Mouse (Mus musculus) erythroblast, adult 5-6 weeks (primary cell): ENCODE results near the gene Adnp. TPM values are rescaled to one million over a fixed set of nuclear protein-coding genes. Genes with fewer than 3 reads are reported as not detected.
A peak's percentile ranks its signal among the peaks of the same experiment; 100 is the strongest.

Experiments
- ATAC-seq: replicated peaks from 2 replicates; pipeline ENCODE4 v1.8.0; 2016; ENCODE audit warnings: moderate number of reproducible peaks, mild to moderate bottlenecking, moderate TSS enrichment, inconsistent platforms; ENCODE audit not compliant: poor library complexity, low FRiP score, severe bottlenecking
- total RNA-seq, 2 experiments: library from RNA; stranded (forward) in 1 of 2; stranded (reverse) in 1 of 2; fragments of 150-400 nt in 1 of 2; fragments of 200-764, 138-1000 nt in 1 of 2; gene quantifications; 2 replicates each; pipeline versions ENCODE4 v1.2.3 to v1.2.4; 2015 to 2017; ENCODE audit warnings: low replicate concordance in 2 of 2

Gene Adnp
- total RNA-seq (2015; ENCODE audit: low replicate concordance) (10.6 and 12.7 TPM in 2 replicates), total RNA-seq (2017; ENCODE audit: low replicate concordance) (0.17 and 5.4 TPM in 2 replicates)

DNA sequence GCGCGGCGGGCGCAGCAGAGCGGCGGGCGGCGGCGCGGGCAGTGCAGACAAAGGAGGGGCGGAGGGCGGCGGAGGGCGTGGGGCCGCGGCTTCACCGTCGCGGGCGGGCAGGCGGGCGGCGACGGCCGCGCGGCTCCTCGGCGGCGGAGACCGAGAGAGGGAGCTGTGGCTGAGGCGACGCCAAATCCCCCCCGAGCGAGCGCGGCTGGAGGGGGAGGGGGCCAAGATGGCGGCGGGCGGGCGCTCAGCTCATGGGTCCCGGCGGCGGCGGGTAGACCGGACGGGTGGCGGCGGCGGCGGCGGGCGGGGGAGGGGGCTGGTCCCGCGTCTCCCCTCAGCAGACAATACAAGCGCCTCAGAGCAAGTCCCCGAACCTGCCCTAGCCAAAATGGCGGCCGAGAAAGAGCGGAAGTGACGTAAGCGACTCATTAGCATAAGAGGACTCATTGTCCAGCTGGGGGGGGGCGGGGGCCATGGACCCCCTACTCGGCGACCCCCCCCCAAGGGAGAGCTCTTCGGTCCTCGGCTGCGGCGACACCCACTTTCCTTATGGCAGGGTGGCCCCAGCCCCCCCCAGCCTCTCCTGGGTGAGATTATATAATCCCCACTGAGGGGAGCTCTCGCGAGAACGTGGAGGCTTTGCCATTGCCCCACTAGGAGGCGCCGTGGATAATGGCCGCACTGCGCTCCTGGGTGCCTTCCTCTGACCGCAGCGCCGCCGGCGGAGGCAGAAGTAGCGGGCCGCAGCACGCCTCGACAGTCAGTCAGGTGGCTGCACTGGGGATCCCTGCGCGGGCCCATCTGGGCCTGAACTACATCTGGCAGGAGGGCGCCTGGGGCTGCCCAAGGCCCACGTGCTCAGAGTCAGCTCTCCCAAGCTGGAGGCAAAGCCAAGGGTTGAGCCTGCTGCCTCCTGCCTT lies at the start of gene Adnp:
Gene Adnp, minus strand, starts transcription at position 388 of the 920 bp plus-strand sequence.
- peak; percentile 92 for ATAC-seq

DNA sequence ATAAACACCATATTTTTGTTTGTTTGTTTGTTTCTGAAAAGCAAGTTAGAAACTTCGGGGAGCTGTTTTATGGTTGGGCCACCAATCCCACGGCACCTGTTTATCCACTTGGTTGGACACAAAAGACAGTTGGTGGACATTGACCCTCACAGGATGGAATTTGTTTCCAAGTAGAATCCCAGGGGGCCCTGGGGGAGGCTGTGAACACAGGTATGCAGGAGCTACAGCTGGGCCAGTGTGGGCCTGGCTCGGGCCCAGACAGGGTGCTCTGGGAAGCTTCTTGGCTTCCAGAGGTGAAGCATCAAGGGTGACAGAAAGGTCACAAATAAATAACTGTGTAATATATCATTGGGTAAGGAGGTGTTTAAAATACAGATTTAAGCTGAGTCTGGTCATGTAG lies 49.6 kb upstream of the Adnp start:
- ATAC-seq = no peak

DNA sequence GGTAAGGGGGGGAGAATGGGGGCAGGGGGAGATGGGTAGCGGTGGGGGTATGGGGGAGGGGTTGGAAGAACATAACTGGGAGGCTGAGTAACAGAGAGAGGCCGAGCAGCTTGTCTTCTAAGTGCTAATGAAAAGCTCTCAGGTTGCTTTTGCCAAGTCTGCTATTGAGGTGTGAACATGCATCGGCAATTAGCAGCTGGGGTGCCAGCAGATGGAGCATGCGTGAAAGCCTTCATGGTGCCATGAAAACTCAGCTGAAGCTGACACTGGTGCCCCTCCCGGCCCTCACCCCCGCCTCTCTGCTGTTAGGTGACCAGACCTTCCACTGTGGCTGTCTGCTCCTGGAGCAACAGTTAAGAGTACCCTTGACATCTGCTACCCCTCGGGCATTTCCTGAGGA lies 46.9 kb upstream of the Adnp start:
- ATAC-seq = no peak

DNA sequence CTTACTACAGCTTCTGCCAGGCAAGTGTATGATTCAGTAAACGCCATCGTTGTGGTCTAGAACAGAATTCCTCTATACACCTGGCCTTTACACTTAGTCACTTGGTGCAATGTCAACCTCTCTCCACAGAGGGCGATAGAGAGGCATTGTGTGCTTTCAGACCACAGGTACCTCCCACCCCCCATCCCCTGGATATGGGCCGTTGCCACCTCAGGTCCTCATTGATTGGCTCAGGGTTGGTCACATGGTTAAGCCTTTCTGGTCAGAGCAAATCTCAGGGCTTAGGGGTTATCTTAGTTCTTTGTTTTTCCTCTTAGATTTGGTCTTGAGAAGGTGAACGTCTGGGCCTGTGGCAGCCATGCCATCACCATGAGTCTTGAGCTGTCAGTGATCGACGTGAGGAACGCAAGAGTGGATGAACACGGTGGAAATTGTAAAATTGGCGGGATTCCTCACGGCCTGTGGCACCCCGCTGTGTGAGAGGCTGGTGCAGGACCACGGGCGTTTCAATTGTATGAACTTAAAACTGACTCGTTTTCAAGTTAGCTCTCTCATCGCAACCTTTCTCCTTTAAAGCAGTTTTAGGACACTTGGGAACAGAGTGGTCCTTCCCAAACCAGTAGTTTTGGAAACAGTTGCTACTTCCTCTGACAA lies 45.9 kb upstream of the Adnp start:
- ATAC-seq = no peak

DNA sequence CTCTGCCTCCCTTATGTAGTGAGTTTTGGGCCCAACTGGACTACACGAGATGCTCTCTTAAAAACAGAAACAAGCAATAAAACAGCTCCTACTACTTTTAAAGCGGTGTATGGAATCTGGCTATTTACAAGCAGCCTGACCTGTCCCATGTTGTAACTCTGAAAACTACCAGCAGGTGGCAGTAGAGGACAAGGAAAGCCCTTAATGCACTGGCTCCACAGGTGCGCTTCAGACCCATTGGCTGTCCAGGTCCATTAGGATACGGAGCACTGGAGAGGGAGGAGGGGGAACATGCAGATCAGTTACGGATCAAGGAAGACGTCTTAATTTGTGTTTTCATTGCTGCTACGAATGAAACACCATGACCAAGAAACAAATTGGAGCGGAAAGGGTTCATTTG lies 43.4 kb upstream of the Adnp start:
- ATAC-seq = peak; percentile 81

DNA sequence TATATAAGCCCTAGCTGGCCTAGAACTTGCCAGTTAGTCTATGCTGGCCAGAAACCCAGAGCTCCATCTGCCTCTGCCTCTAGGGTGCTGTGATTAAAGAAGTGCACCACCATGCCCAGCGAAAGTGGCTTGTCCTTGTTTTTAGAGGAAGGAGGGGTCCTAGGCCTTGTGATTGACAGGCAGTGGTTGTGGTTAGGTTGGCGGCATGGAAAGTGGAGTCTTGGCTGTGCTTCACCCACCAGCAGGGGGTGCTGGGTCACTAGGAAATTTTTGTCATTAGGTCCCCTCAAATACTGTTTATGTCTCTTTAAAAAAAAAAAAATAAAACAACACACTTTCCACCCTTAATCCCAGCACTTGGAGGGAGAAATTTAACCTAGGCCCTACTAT lies 41.9 kb upstream of the Adnp start:
- ATAC-seq = no peak

DNA sequence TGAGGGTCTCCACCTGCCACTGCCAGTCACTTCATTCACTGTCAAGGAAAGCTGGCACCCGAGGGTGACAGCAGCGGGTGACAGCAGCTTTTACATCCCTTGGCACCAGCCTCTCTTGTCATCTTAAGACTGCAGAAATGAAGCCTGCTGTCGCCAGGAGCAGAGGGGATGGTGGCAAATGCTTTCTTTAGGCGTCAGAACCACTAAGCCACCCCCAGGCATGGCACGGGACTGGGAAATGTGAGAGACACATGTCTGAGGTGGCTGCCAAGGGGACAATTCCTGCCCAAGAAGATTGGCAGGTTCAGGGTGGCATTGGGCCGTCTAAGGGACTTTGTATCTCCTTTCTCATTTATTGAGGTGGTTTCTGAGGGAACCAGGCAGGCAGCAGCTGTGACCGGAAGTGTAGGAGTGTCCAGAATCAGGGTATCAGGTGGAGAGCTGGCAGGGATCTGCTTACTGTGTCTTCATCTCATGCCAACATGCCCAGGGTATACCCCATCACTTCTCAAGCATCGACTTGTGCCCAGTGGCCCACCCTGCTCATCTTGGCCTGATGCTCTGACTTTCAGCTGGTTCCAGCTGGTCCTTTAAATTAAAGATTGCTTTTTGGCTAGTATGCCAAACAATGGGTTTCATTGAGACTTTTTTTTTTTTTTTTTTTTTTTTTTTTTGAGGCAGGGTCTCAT lies 41.4 kb upstream of the Adnp start:
- ATAC-seq = no peak

DNA sequence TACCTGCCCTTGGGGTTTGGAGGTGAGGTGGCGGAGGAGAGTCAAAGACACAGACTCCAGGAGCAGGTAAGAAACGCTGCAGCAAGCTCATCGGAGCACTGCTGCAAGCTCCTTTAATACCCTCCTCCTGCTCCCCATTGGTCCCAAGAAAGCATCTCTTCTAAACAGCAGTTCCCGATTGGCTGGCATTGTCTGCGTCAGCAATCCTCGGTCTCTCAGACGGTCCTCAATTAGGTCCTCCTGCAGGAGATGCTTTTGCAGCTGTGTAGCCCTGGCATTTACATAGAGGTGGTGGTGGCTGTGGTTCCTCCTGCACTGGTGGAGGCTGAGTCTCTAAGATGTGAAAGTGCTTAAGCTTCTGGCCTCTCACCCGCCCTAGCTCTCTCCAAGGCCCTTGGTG lies 38.7 kb upstream of the Adnp start:
- ATAC-seq = no peak

DNA sequence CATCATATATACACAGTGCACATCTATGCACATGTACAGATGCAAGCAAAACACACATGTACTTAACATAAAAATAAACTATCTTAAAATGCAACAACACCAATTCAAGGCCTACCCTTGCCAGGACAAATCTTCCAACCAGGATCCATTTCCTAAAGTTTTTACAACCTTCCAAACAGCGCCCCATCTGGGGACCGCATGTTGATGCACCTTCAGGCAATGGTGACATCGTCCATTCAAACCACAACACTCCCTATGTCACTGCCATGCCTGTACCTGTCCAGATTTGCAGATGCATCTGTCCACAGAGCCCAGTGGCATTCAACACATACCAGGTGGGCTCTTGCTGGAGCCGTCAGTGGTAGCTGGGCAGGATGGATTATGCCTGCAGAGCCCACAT lies 36.4 kb upstream of the Adnp start:
- ATAC-seq = no peak

DNA sequence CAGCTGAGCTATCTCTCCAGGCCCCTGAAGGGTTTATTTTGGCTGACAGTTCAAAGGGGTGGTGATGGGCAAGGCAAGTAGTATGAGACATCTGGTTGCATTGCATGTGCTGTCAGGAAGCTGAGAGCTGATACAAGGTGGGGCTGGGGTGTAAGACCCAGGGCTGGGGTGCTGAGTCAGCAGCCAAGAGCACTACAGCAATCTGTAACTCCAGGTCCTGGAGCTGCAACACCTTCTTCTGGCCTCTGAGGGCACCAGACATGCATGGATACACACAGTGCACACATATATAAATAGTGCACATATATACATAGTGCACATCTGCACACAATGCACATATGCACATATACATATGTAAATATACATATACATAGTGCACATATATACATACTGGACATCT lies 35.9 kb upstream of the Adnp start:
- ATAC-seq = no peak

DNA sequence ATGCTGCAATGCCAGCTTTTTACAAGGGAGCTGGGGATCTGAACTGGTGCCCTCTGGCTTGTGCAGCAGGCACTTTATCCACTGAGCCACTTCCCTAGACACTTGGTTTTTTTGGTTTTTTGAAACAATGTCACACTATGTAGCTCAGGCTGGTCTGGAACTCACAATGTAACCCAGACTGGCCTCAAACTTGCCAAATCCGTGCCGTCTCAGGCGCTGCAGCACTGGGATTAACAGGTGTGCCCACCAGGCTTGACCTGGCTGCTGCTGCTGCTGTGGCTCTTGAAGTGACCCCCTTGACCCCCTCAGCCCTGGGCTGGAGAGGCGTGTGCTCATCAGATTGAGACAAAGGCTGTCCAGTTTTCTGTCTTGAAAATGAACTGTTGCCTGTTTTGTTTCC lies 31.4 kb upstream of the Adnp start:
- ATAC-seq = no peak

DNA sequence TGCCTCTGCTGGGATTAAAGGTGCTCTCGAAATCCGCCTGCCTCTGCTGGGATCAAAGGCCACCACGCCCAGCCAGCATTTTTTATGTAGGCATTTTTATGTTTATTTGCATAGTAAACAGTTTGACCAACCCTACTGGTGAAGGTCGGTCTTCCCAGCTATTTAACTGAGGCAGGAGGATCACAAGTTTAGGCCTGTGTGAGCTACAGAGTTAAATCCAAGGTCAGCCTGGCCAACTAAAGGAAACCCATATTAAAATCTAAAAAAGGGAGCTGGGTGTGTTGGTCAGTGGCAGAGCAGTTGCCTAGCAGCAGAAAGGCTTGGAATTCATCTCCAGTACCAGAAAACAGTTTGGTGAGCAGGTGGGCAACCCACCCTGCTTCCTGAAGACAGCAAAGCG lies 26.4 kb upstream of the Adnp start:
- no peak for ATAC-seq

DNA sequence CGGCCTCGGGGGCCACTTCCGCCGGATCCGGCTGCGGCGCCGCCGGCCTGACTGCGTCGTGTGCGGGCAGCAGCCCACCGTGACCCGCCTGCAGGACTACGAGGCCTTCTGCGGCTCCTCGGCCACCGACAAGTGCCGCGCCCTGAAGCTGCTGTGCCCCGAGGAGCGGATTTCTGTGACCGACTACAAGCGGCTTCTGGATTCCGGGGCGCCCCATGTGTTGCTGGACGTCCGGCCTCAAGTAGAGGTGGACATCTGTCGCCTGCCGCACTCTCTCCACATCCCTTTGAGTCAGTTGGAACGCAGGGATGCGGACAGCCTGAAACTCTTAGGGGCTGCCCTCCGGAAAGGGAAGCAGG lies 24.5 kb upstream of the Adnp start:
- ATAC-seq = no peak

DNA sequence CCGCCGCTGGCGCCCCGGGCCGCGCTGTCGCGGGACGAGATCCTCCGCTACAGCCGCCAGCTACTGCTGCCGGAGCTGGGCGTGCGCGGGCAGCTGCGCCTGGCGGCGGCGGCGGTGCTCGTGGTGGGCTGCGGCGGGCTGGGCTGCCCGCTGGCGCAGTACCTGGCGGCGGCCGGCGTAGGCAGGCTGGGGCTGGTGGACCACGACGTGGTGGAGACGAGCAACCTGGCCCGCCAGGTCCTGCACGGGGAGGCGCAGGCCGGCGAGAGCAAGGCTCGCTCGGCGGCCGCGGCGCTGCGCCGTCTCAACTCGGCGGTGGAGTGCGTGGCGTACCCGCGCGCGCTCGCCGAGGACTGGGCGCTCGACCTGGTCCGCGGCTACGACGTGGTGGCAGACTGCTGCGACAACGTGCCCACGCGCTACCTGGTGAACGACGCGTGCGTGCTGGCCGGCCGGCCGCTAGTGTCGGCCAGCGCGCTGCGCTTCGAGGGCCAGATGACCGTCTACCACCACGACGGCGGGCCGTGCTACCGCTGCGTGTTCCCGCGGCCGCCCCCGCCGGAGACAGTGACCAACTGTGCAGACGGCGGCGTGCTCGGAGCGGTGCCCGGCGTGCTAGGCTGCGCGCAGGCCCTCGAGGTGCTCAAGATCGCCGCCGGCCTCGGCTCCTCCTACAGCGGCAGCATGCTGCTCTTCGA lies 24.0 kb upstream of the Adnp start:
- ATAC-seq = no peak

DNA sequence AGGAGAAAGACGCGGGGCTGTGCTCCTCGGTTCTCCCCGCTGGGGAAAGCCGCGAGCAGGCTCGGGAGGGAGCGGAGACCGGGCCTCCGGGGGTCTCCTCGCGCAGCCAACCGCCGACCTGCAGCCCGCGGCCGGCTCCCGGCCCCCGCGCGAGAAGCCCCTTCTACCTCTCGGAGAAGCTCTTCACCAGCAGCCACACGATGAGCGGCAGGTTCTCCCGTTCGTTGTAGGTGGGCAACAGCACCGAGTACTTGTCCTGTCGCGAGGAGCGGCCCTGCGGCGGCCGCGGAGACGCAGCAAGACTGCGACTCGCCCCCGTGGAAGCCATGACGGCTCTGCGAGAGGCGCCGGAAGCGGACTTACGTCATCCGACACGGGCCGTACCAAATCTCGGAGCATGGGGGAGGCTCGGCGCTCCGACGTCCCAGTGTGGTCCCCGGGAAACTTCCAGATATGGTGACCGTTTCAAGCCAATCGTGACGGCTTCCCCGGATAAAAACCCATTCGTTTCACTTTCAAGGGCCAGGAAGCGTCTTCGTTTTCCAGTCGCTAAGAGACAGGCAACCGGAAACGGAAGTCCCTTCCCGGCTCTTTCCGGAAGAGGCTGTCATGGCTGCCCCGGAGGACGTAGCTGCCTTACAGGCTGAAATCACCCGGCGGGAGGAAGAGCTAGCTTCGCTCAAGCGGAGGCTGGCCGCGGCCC lies 23.3 kb upstream of the Adnp start, which contains the start of the genes Gm20716, Dpm1 and Mocs3:
Gene Gm20716, minus strand, starts transcription at position 339 of the 703 bp plus-strand sequence.
Gene Dpm1, minus strand, starts transcription at position 566 of the 703 bp plus-strand sequence.
Gene Mocs3, plus strand, starts transcription at position 597 of the 703 bp plus-strand sequence.
- peak; percentile 92 for ATAC-seq

DNA sequence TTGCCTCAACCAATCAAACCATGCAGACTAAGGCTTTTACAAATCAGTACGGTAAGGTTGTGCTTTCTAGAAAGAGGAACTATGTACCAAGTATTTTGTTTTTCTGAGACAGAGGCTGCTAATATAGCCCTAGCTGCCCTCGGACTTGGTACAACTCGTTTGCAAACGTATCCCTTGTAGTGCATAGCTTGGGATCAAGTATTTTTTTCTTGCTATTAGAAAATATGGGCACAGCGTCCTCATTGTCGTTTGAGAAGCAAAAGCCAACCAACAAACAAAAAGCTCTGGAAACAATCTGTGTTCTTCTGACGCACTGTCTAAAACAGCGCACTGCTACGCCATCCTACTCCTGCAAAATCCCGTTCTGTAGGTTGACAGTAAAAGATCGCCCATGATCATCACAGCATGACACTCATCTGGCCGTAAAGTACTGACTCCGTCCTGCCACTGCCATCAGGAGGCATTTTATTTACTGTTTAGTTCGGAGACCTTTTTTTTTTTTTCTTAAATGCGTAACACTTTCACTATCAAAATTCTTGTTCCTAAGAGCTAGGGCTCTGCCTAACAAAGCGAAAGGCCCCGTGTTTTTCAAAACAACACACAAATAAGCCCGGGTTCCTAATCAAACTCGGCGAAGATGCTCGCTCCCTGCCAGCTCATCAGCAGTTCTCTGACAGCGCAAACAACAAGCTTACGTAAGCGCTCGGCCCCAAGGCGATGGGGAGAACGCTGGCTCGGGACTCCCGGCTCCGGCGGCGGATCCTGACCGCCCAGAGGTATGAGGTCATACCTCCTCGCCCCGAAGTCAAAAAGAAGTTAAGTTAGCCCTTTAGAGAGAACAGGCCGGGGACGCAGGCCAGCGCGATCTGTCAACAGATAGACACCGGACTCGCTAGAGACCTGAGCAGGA lies 22.5 kb upstream of the Adnp start:
- ATAC-seq = peak; percentile 72

DNA sequence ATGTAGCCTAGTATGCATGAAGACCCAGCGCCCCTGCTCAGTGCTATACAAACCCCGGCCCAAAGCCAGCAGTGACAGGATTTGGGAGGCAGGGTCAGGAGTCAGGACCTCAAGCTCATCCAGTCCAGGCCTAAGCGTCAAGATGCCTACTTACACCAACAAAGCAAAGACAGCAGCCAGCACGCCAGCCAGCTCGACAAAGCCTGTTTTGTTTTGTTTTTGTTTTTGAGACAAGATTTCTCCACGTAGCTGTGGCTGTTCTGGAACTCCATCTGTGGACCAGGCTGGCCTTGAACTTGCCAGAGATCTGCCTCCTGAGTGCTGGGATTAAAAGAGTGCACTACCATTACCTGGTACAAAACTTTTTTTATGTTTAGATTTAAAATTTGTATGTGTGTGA lies 16.4 kb upstream of the Adnp start:
- no peak for ATAC-seq

DNA sequence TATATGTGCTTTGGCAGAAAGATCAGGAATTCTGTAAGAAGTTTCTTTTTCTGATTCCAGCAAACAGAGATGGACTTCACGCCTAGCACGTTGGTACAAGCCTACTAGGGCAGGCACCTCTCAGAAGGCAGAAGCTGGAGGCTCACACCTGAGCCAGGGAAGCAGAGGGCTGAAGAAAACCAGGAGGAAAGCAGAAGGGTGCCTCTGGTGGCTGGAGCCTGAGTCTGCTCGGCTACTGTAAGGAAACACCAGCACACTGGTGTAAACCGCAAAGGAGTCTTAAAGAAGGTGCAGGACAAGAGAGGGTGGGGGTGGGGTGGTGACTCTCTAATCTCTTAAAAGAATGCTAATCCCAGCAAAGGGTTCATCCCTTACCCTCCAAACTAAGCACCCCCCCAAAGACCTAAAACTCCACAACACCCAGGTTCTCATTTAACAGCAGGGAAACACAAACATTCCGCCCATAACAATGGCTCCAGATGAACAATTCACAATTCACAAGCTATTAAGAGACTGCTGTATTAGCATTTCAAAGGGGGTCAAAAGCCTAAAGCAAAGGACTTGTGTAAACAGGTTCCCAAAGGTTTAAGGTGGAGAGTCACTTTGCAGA lies 7.0 kb upstream of the Adnp start:
- ATAC-seq = no peak
